Mouse (Mus musculus): ENCODE measurements around the gene 4930512M02Rik. TPM values are rescaled to one million over a fixed set of nuclear protein-coding genes. Genes with fewer than 3 reads are reported as not detected.

4930512M02Rik gene
- polyA plus RNA-seq (2012; rRNA removed): not detected in 2 replicates

DNA sequence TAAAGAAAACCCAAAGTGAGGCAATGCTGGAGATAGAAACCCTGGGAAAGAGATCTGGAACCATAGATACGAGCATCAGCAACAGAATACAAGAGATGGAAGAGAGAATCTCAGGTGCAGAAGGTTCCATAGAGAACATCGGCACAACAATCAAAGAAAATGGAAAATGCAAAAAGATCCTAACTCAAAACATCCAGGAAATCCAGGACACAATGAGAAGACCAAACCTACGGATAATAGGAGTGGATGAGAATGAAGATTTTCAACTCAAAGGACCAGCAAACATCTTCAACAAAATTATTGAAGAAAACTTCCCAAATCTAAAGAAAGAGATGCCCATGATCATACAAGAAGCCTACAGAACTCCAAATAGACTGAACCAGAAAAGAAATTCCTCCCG lies at the start of gene 4930512M02Rik:
Gene 4930512M02Rik (minus strand): TSS at position 101 of the 400 bp plus-strand sequence.

Other genes starting within 250 kb of the 4930512M02Rik start
- gene Spata48, start 165.7 kb downstream of the 4930512M02Rik start, polyA plus RNA-seq (2012; rRNA removed): 0.44 and 13.7 TPM in 2 replicates
- gene Zpbp, start 165.4 kb downstream of the 4930512M02Rik start, polyA plus RNA-seq (2012; rRNA removed): 0.24 and 0.29 TPM in 2 replicates
- 8.9 and 15.7 TPM in 2 replicates for gene Ikzf1, start 57.2 kb upstream of the 4930512M02Rik start, polyA plus RNA-seq (2012; rRNA removed)
- 5.2 and 7.1 TPM in 2 replicates for gene Fignl1, start 181.1 kb upstream of the 4930512M02Rik start, polyA plus RNA-seq (2012; rRNA removed)

Data from ovary, adult 2 months (tissue).